Mouse (Mus musculus) intestine, postnatal 0 days (tissue): ENCODE data around the gene Mettl7a1. TPM values are rescaled to one million over a fixed set of nuclear protein-coding genes. Genes with fewer than 3 reads are reported as not detected.

Experiments
- ATAC-seq: fragments of 200-750 bp; cut with Nextera tagmentation; 2 replicates; pipeline ENCODE4 v1.8.0; 2017; ENCODE audit warnings: mild to moderate bottlenecking, moderate TSS enrichment, moderate library complexity
- H3K27ac ChIP-seq: fragments of 300-500 bp; sonication (generic); 2 replicates; pipeline ENCODE4 v1.5.1; 2014; ENCODE audit warnings: mild to moderate bottlenecking, low read depth, low read length, moderate library complexity
- H3K27me3 ChIP-seq: fragments of 300-500 bp; sonication (generic); replicated peaks from 2 replicates; pipeline ENCODE4 v1.6.1; 2014; ENCODE audit warnings: low read length, mixed read lengths; ENCODE audit not compliant: control insufficient read depth, insufficient read depth
- H3K36me3 ChIP-seq: fragments of 300-500 bp; sonication (generic); 2 replicates; pipeline ENCODE4 v1.6.1; 2014; ENCODE audit warnings: mild to moderate bottlenecking, moderate library complexity; ENCODE audit not compliant: control insufficient read depth, insufficient read depth
- H3K4me1 ChIP-seq: fragments of 300-500 bp; sonication (generic); replicated peaks from 2 replicates; pipeline ENCODE4 v1.6.1; 2014; ENCODE audit warnings: antibody characterized with exemption, low read length, mixed read lengths; ENCODE audit not compliant: control insufficient read depth, insufficient read depth
- H3K4me2 ChIP-seq: fragments of 300-500 bp; sonication (generic); replicated peaks from 2 replicates; pipeline ENCODE4 v1.6.1; 2014; ENCODE audit warnings: low read depth, mild to moderate bottlenecking, moderate library complexity
- H3K4me3 ChIP-seq: fragments of 300-500 bp; sonication (generic); 2 replicates; pipeline ENCODE4 v1.5.1; 2014; ENCODE audit warnings: low read depth, low read length
- H3K9ac ChIP-seq: fragments of 300-500 bp; sonication (generic); 2 replicates; pipeline ENCODE4 v1.6.1; 2014; ENCODE audit warnings: mild to moderate bottlenecking, low read depth, low read length
- H3K9me3 ChIP-seq: fragments of 300-500 bp; sonication (generic); 2 replicates; pipeline ENCODE4 v1.6.1; 2016; ENCODE audit warnings: mixed run types; ENCODE audit not compliant: control insufficient read depth
- CTCF ChIP-seq: sonication (generic); IDR thresholded peaks from 2 replicates; pipeline ENCODE4 v1.5.1; 2016; ENCODE audit warnings: low read depth, mild to moderate bottlenecking, control low read depth, antibody characterized with exemption, moderate library complexity
- WGBS: fragments of 180-500 bp; shearing (Covaris S2); extraction: QIAGEN DNeasy Blood & Tissue Kit; methylation state at CpG from one replicate; pipeline ENCODE4 v1.1.7; 2014; 5-methylcytosine and 5-hydroxymethylcytosine counted together
- polyA plus RNA-seq: library from polyadenylated mRNA; unstranded; fragments of >200 nt; fragmentation: Nextera tagmentation; extraction: Ambion mirVana; gene quantifications from 2 replicates; pipeline ENCODE4 v1.2.1, GENCODE M21; 2015

Mettl7a1 gene
- polyA plus RNA-seq, 1 experiment from 2014 or later, result 6.8 TPM

DNA sequence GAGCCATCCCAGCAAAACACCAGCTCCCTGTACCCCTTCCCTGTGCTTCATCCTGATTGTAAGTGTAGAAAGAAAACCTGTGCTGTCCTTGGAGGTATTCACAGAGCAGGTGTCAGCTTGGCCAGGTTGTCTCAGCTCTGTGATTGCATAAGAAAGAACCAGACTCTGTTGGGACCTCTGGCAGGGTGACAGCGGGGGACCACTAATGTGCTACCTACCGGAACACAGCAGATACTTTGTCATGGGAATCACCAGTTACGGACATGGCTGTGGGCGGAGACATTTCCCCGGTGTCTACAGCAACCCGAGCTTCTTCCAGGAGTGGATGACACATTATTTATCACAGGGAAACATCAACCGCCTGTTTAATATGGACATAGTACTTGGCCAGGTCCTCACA, 11.6 kb upstream of the Mettl7a1 start:
- no peak for ATAC-seq
- no peak for TF ChIP-seq CTCF
- 59% methylated on average over 7 of the region's 7 CpGs for WGBS
- Histone ChIP-seq H3K27ac (no peak overlapping the region), H3K27me3 (no peaks in the 10 kb centered on the region), H3K4me1 (no peaks in the 10 kb centered on the region), H3K9me3 (no peaks in the 10 kb centered on the region), H3K4me3 (no peak overlapping the region), H3K9ac (no peak overlapping the region), H3K36me3 (no peaks in the 10 kb centered on the region), H3K4me2 (no peak overlapping the region)

- 86% methylated on average over 5 of the region's 5 CpGs for WGBS
- Histone ChIP-seq H3K27me3 (no peaks in the 10 kb centered on the region), H3K27ac (no peak overlapping the region), H3K9ac (no peak overlapping the region), H3K4me3 (no peak overlapping the region), H3K4me2 (no peak overlapping the region), H3K4me1 (no peaks in the 10 kb centered on the region), H3K9me3 (no peaks in the 10 kb centered on the region), H3K36me3 (no peaks in the 10 kb centered on the region)
- no peak for TF ChIP-seq CTCF
- no peak for ATAC-seq
Measured at GRCm38 (mm10) chr15:100297856-100298255, 6.1 kb upstream of the Mettl7a1 start.

DNA sequence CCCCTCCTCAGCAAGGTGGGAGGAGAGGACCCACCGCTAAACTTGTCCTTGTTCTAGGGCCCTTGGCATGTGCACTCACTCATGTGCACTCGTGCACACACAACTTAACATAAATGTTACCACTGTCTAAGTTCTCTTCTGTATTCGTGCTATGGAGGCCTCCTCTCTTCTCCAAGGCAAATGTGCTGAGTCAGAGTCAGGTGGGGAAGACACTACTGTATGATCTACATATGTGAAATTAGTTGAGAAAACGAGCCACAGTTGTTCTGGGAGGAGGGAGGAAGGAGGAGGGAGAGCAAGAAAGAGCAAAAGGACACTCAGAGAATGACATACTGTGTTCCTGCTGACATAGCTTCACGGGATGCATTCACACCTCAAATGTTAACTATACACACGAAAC, 3.4 kb upstream of the Mettl7a1 start:
- no peak for ATAC-seq
- Histone ChIP-seq H3K9me3 (no peaks in the 10 kb centered on the region), H3K4me1 (no peaks in the 10 kb centered on the region), H3K27ac (no peak overlapping the region), H3K27me3 (no peaks in the 10 kb centered on the region), H3K9ac (no peak overlapping the region), H3K4me2 (no peak overlapping the region), H3K4me3 (no peak overlapping the region), H3K36me3 (no peaks in the 10 kb centered on the region)
- TF ChIP-seq CTCF, result no peak
- WGBS, result 69% methylated on average over 6 of the region's 6 CpGs

DNA sequence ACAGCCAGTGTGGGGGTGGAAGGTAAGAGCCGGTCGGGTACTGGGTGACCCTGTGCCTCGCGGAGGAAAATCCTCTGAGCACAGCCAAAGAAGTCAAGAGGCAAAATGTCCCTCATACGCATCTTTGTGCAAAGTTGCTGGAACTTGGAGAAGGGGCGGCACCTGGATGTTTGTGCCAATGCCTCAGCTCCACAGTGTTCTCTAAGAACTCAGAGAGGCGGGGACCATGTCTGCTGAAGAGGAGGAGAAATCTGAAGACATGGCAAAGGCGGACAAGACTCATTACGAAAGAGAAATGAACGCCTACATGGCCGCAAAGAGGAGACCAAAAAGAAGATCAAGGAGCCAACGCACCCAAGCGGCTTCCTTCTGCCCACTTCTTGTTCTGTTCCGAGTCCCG, 2.4 kb upstream of the Mettl7a1 start:
- 88% methylated on average over 15 of the region's 15 CpGs for WGBS

GRCm38 (mm10) chr15:100303428-100304018, 417 bp upstream of the Mettl7a1 start:
- no peak for ATAC-seq
- H3K4me1 ChIP-seq, result no peaks in the 10 kb centered on the region

More for the DNA sequence above, 2.4 kb upstream of the Mettl7a1 start:
- Histone ChIP-seq H3K4me2 (no peak overlapping the region), H3K27ac (no peak overlapping the region), H3K9ac (no peak overlapping the region), H3K27me3 (no peaks in the 10 kb centered on the region), H3K36me3 (no peaks in the 10 kb centered on the region), H3K4me3 (no peak overlapping the region), H3K4me1 (no peaks in the 10 kb centered on the region), H3K9me3 (no peaks in the 10 kb centered on the region)
- no peak for ATAC-seq
- TF ChIP-seq CTCF, result no peak

GRCm38 (mm10) chr15:100306201-100306600, 2.3 kb downstream of the Mettl7a1 start:
- H3K27ac ChIP-seq, result no peak overlapping the region
- H3K36me3 ChIP-seq, result no peaks in the 10 kb centered on the region
- H3K27me3 ChIP-seq, result no peaks in the 10 kb centered on the region
- 81% methylated on average over 2 of the region's 2 CpGs for WGBS
- H3K4me1 ChIP-seq, result no peaks in the 10 kb centered on the region
- H3K4me2 ChIP-seq, result no peak overlapping the region
- no peak for TF ChIP-seq CTCF
- ATAC-seq, result no peak
- H3K9me3 ChIP-seq, result no peaks in the 10 kb centered on the region
- no peak overlapping the region for H3K9ac ChIP-seq
- no peak overlapping the region for H3K4me3 ChIP-seq

More at GRCm38 (mm10) chr15:100303428-100304018, 417 bp upstream of the Mettl7a1 start:
- no peaks in the 10 kb centered on the region for H3K36me3 ChIP-seq
- peak overlapping the region; percentile 91 for H3K4me2 ChIP-seq
- no peak for TF ChIP-seq CTCF
- 0 out of 2 replicates have a peak overlapping the region, but pooled peaks have one; percentile 47 for H3K9ac ChIP-seq
- H3K27ac ChIP-seq, result no peak overlapping the region
- no peaks in the 10 kb centered on the region for H3K9me3 ChIP-seq
- WGBS, result 44% methylated on average over 8 of the region's 8 CpGs
- peak overlapping the region; percentile 51; the same call in 1 of the 2 replicates for H3K4me3 ChIP-seq
- no peaks in the 10 kb centered on the region for H3K27me3 ChIP-seq
